Mouse (Mus musculus) stomach, postnatal 0 days (tissue): ENCODE results near the gene Mtfp1.

Experiments
- CTCF ChIP-seq: IDR thresholded peaks from 2 replicates; pipeline ENCODE4 v1.5.1; 2016; ENCODE audit warnings: antibody characterized with exemption, low read depth, mild to moderate bottlenecking, moderate library complexity
- EP300 ChIP-seq: optimal IDR thresholded peaks from 2 replicates; pipeline ENCODE3; 2016; ENCODE audit warnings: antibody characterized with exemption

DNA sequence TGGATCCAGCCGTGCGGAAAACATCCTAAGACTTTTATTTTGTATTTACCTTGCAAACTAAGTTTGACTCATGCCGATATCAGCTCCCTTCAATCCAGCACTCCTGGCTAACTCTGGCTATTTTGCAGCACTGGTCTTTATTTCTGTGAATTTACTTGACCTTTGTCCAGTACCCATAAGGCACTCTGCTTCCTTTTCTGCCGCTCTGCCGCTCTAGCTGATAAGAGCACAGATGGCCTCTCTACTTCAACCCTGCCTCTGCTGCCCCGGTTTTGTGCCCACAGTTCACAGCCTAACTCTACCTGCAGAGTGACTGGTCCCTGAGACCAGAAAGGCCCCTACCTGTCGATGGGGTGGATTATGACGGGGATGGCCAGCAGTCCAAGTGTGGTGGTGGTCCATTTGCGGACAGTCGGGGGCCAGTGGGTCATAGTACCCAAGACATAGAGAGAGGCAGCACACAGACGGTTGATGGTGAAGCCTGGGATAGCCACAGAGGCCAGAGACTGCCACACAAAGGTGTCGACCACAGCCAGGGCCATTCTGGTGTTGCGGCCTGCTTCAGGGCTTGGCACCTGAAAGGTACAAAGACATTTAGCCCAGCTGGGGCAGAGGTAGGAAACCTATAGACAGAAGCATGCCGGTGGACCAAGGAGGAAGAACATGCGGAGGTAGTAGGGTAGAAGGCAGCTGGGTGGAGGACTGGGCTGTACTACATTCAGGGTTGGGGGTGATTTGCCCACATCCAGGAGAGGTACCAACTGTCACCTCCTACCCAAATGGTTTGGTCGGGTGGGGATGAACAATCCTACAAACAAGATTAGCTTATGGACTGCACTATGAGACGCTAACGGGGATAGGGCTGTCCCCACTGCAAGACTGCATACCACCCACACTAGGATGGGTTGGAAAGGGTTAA, 1.5 kb downstream of the Mtfp1 start:
- TF ChIP-seq CTCF, result no peak
- no peak for TF ChIP-seq EP300
